Mouse (Mus musculus) heart, postnatal 0 days (tissue): ENCODE measurements around the gene Arntl. TPM values are rescaled to one million over a fixed set of nuclear protein-coding genes. Genes with fewer than 3 reads are reported as not detected.

Experiments
- ATAC-seq: fragments of 200-750 bp; cut with Nextera tagmentation; 2 replicates; pipeline ENCODE4 v1.8.0; 2017; ENCODE audit warnings: low read depth, moderate number of reproducible peaks, moderate library complexity; ENCODE audit not compliant: insufficient read depth
- DNase-seq: peaks from one replicate; pipeline ENCODE4 v3.0.0-alpha.2; 2016; ENCODE audit warnings: low spot score
- H3K27ac ChIP-seq: fragments of 300-500 bp; sonication (generic); 2 replicates; pipeline ENCODE4 v1.5.1; 2014; ENCODE audit warnings: low read depth, mild to moderate bottlenecking
- H3K27me3 ChIP-seq: fragments of 300-500 bp; sonication (generic); 2 replicates; pipeline ENCODE4 v1.6.1; 2014; ENCODE audit warnings: low read length, mixed read lengths; ENCODE audit not compliant: control insufficient read depth, insufficient read depth
- H3K36me3 ChIP-seq: fragments of 300-500 bp; sonication (generic); replicated peaks from 2 replicates; pipeline ENCODE4 v1.6.1; 2014; ENCODE audit warnings: low read length, mixed read lengths; ENCODE audit not compliant: control insufficient read depth, insufficient read depth
- H3K4me1 ChIP-seq: fragments of 300-500 bp; sonication (generic); 2 replicates; pipeline ENCODE4 v1.6.1; 2014; ENCODE audit warnings: antibody characterized with exemption; ENCODE audit not compliant: control insufficient read depth, insufficient read depth
- H3K4me2 ChIP-seq: fragments of 300-500 bp; sonication (generic); 2 replicates; pipeline ENCODE4 v1.6.1; 2014; ENCODE audit warnings: low read depth, mild to moderate bottlenecking, low read length, moderate library complexity
- H3K4me3 ChIP-seq: fragments of 300-500 bp; sonication (generic); 2 replicates; pipeline ENCODE4 v1.5.1; 2014; ENCODE audit warnings: low read depth, low read length
- H3K9ac ChIP-seq: fragments of 300-500 bp; sonication (generic); replicated peaks from 2 replicates; pipeline ENCODE4 v1.6.1; 2014; ENCODE audit warnings: low read depth, low read length, mixed read lengths
- H3K9me3 ChIP-seq: fragments of 300-500 bp; sonication (generic); replicated peaks from 2 replicates; pipeline ENCODE4 v1.6.1; 2016; ENCODE audit warnings: low read length; ENCODE audit not compliant: control insufficient read depth
- CTCF ChIP-seq: IDR thresholded peaks from 2 replicates; pipeline ENCODE4 v1.5.1; 2016; ENCODE audit warnings: antibody characterized with exemption, control low read depth, low read depth
- EP300 ChIP-seq: IDR thresholded peaks from 2 replicates; pipeline ENCODE4 v1.6.1; 2016; ENCODE audit warnings: antibody characterized with exemption, low read depth
- WGBS: fragments of 180-500 bp; shearing (Covaris S2); extraction: QIAGEN DNeasy Blood & Tissue Kit; methylation state at CpG from one replicate; pipeline ENCODE4 v1.1.7; 2014; 5-methylcytosine and 5-hydroxymethylcytosine counted together
- polyA plus RNA-seq: library from polyadenylated mRNA; unstranded; fragments of >200 nt; fragmentation: Nextera tagmentation; extraction: Ambion mirVana; gene quantifications from 2 replicates; pipeline ENCODE4 v1.2.1, GENCODE M21; 2015
- total RNA-seq: library from RNA; depleted of rRNA; stranded (reverse); fragments of >200 nt; gene quantifications from 2 replicates; pipeline ENCODE4 v1.2.3, GENCODE M21; 2014; ENCODE audit warnings: low replicate concordance; rRNA removed

Arntl gene
- total and polyA plus RNA-seq, 2 experiments from 2014 or later: 4.6 to 9.3 TPM

DNA sequence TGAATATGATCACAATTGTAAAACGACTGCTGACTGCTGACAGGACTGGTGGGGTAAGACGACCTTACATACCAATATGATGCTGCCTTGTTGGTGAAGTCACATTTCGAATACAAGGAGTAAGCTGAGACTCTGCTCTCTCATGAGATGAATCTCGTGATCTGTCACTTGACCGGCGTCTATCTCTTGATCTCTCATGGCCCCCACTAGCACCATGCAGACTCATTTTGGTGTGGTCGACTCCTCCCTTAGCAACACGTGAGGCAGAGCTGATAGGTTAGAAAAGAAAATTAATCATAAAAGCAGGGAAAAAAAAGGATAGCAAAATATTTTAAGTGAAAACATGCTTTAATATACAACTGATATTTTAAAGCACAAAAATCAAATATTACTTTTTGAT is 128.0 kb downstream of the Arntl start:
- no peak overlapping the region for H3K4me2 ChIP-seq
- TF ChIP-seq CTCF (no peak), EP300 (no peak)
- WGBS: 83% methylated on average over 8 of the region's 8 CpGs
- H3K36me3 ChIP-seq: no peaks in the 10 kb centered on the region
- no peaks in the 10 kb centered on the region for H3K27me3 ChIP-seq
- H3K27ac ChIP-seq: no peak overlapping the region
- no peak overlapping the region for H3K4me3 ChIP-seq
- ATAC-seq (no peak), DNase-seq (no peak)
- H3K9me3 ChIP-seq: no peaks in the 10 kb centered on the region
- H3K4me1 ChIP-seq: peaks cover 3% of the 10 kb centered on the region
- no peak overlapping the region for H3K9ac ChIP-seq

DNA sequence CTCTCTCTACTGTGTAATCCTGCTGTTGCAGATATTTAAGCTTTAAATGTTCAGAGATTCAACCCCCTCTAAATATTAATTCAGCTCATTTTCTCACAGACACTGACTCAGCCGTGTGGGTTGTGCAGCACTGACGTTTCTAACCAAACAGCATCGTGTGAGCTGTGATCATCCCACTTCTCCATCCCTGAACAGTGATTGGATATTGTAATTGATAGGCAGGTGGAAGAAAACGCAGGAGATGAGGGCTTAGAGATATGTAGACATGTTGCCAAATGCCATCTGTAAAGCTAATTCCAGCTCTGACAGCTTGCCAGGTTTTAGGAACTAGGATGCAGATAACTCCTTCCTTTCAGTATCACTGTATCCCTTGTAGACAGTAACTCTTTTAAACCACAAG is 140.0 kb downstream of the Arntl start:
- 14% methylated on average over 4 of the region's 4 CpGs for WGBS
- H3K9ac ChIP-seq: no peak overlapping the region
- no peak overlapping the region for H3K27ac ChIP-seq
- H3K9me3 ChIP-seq: no peaks in the 10 kb centered on the region
- no peak overlapping the region for H3K4me3 ChIP-seq
- no peaks in the 10 kb centered on the region for H3K36me3 ChIP-seq
- no peak overlapping the region for H3K4me2 ChIP-seq
- H3K27me3 ChIP-seq: no peaks in the 10 kb centered on the region
- H3K4me1 ChIP-seq: peaks cover 7% of the 10 kb centered on the region; the same call in 1 of the 2 replicates
- peak; percentile 51; the same call in 1 of the 2 replicates for ATAC-seq
- TF ChIP-seq EP300 (no peak), CTCF (no peak)
- peak; percentile 40 for DNase-seq

DNA sequence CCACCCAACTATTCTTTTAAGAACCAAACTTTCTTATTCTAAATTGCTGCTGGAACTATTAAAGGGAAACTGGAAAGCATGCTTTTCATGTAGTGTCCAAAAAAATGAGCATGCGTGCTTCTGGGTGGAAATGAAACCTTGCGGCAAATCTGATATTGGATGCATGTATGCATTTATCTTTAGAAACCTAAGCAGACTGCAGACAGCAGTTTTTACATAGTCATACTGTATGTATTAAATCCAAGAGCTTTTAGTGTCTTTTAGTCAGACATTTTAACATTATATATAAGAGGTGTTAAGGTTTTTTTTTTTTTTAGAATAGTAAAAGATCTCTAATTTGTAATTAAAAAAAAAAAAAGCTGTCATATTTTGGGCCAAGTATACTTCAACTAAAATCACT is 140.4 kb downstream of the Arntl start:
- no peak for ATAC-seq
- TF ChIP-seq EP300: no peak
- TF ChIP-seq CTCF: no peak
- H3K27ac ChIP-seq: no peak overlapping the region

DNA sequence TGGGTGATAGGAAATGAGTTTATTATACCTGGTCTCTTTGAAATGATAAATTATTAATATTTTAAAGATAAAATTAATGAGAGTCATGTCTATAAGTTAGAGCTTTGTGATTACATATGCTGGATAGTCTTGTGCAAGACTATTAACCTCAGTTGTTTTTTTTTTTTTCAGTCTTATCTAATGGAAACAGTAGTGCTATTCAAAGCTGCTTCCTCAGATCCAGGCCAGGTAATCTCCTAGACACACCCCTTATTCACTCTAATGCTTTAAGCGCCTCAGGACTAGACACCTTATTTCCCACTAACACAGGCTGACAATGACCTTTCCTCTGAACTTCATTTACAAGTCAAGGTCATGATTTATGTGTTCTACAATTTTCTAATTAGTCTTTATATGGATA is 141.8 kb downstream of the Arntl start:
- H3K9me3 ChIP-seq: no peaks in the 10 kb centered on the region
- no peaks in the 10 kb centered on the region for H3K36me3 ChIP-seq
- H3K4me2 ChIP-seq: no peak overlapping the region
- 67% methylated on average over 1 of the region's 1 CpGs for WGBS
- no peak overlapping the region for H3K27ac ChIP-seq
- peaks cover 7% of the 10 kb centered on the region; the same call in 1 of the 2 replicates for H3K4me1 ChIP-seq
- H3K4me3 ChIP-seq: no peak overlapping the region
- H3K9ac ChIP-seq: no peak overlapping the region
- no peaks in the 10 kb centered on the region for H3K27me3 ChIP-seq
- ATAC-seq: no peak
- no peak for TF ChIP-seq EP300
- no peak for TF ChIP-seq CTCF
- DNase-seq: no peak

More for the DNA sequence above, 140.4 kb downstream of the Arntl start:
- Histone ChIP-seq H3K4me2 (no peak overlapping the region), H3K4me1 (peaks cover 7% of the 10 kb centered on the region; the same call in 1 of the 2 replicates), H3K36me3 (no peaks in the 10 kb centered on the region), H3K9me3 (no peaks in the 10 kb centered on the region), H3K9ac (no peak overlapping the region), H3K27me3 (no peaks in the 10 kb centered on the region), H3K4me3 (no peak overlapping the region)
- no peak for DNase-seq
- 82% methylated on average over 2 of the region's 2 CpGs for WGBS

Other genes starting within 250 kb of the Arntl start
- 13.9 and 18.4 TPM in 2 replicates for gene Btbd10, start 161.9 kb downstream of the Arntl start, total RNA-seq
- gene Btbd10, start 161.9 kb downstream of the Arntl start, polyA plus RNA-seq: 16.8 and 17.7 TPM in 2 replicates
- gene Pth, start 181.1 kb downstream of the Arntl start, total RNA-seq: not detected in 2 replicates
- not detected in 2 replicates for gene Pth, start 181.1 kb downstream of the Arntl start, polyA plus RNA-seq